In genomic region chr12:99694066-99694465, GRCm38 (mm10) we compare ENCODE assay signal across 19 mouse cellular contexts.
DNase-seq lines count a peak whose midpoint lies in the region; ATAC-seq and TF ChIP-seq lines count a peak whose summit lies in the region.
"Had no signal": no experiment of that assay in that cellular context is flagged by ENCODE, and none has a peak within 500 bp of the region (broad histone marks: within the 10 kb centered on the region; RNA-seq: fewer than 3 reads in every experiment).

No protein-coding gene starts in this region.

- H3K4me2 ChIP-seq in midbrain, postnatal 0 days (ENCODE audit: low read depth, low read length, poor library complexity, severe bottlenecking), result no peak overlapping the region
- no peak overlapping the region for H3K4me2 ChIP-seq in midbrain, embryonic 11.5 days
- H3K4me2 ChIP-seq: embryonic facial prominence, embryonic 13.5 days; embryonic facial prominence, embryonic 15.5 days; forebrain, embryonic 12.5 days had no signal

- no peak for ATAC-seq in midbrain, postnatal 0 days (ENCODE audit: low FRiP score)
- ATAC-seq in midbrain, embryonic 11.5 days (ENCODE audit: low FRiP score), result no peak
- ATAC-seq: forebrain, embryonic 14.5 days; forebrain, embryonic 16.5 days had no signal

- H3K4me3 ChIP-seq in midbrain, postnatal 0 days (ENCODE audit: low read depth, low read length), result no peak overlapping the region
- H3K4me3 ChIP-seq in midbrain, embryonic 11.5 days (ENCODE audit: low read depth, low read length), result no peak overlapping the region
- H3K4me3 ChIP-seq: embryonic facial prominence, embryonic 13.5 days; embryonic facial prominence, embryonic 15.5 days; erythroblast, embryonic 14.5 days; forebrain, embryonic 10.5 days; forebrain, embryonic 12.5 days had no signal

- 87% methylated on average over 3 of the region's 3 CpGs for WGBS in midbrain, postnatal 0 days
- 94% methylated on average over 3 of the region's 3 CpGs for WGBS in midbrain, embryonic 11.5 days

- H3K27ac ChIP-seq in midbrain, postnatal 0 days (ENCODE audit: low read depth, low read length), result no peak overlapping the region
- no peak overlapping the region for H3K27ac ChIP-seq in midbrain, embryonic 11.5 days (ENCODE audit: low read depth, low read length)
- H3K27ac ChIP-seq: embryonic facial prominence, embryonic 13.5 days; embryonic facial prominence, embryonic 15.5 days; forebrain, embryonic 10.5 days; forebrain, embryonic 12.5 days had no signal

- no peak for TF ChIP-seq CTCF in midbrain, postnatal 0 days (IDR thresholded peaks at IDR 0.05)

- H3K36me3 ChIP-seq in midbrain, postnatal 0 days (ENCODE audit: insufficient read depth, low read length), result no peaks in the 10 kb centered on the region
- H3K36me3 ChIP-seq in midbrain, embryonic 11.5 days (ENCODE audit: control insufficient read depth, insufficient read depth, low read length), result no peaks in the 10 kb centered on the region
- H3K36me3 ChIP-seq: embryonic facial prominence, embryonic 13.5 days; embryonic facial prominence, embryonic 15.5 days; forebrain, embryonic 10.5 days; forebrain, embryonic 12.5 days had no signal

- no peaks in the 10 kb centered on the region for H3K4me1 ChIP-seq in midbrain, postnatal 0 days (ENCODE audit: insufficient read depth, low read length)
- H3K4me1 ChIP-seq in midbrain, embryonic 11.5 days (ENCODE audit: control insufficient read depth, insufficient read depth, low read length), result no peaks in the 10 kb centered on the region
- H3K4me1 ChIP-seq: embryonic facial prominence, embryonic 13.5 days; embryonic facial prominence, embryonic 15.5 days; forebrain, embryonic 12.5 days had no signal

- DNase-seq in cerebellum, postnatal 14 days, result peak; percentile 28 to 42
- DNase-seq in cerebellum, adult 18-20 months, result no peak
- peak; percentile 26 for DNase-seq in midbrain, postnatal 0 days (ENCODE audit: low spot score)
- no peak for DNase-seq in midbrain, embryonic 11.5 days (ENCODE audit: low spot score, missing footprints)
- no peak for DNase-seq in embryo, embryonic 10.5 days (ENCODE audit: low spot score)
- DNase-seq: adrenal gland, adult 2 months; adrenal gland, postnatal 10 days; adrenal gland, postnatal 25 days; cerebellum, adult 2 months; cerebellum, adult 9-10 months; cerebellum, postnatal 25 days; embryo, embryonic 11 days had no signal

- H3K9me3 ChIP-seq in midbrain, postnatal 0 days (ENCODE audit: low read length), result no peaks in the 10 kb centered on the region
- H3K9me3 ChIP-seq in midbrain, embryonic 11.5 days (ENCODE audit: control insufficient read depth, low read length), result no peaks in the 10 kb centered on the region
- H3K9me3 ChIP-seq: embryonic facial prominence, embryonic 13.5 days; embryonic facial prominence, embryonic 15.5 days; forebrain, embryonic 10.5 days; forebrain, embryonic 12.5 days had no signal

- no peaks in the 10 kb centered on the region for H3K27me3 ChIP-seq in midbrain, postnatal 0 days (ENCODE audit: insufficient read depth, low read length)
- H3K27me3 ChIP-seq in midbrain, embryonic 11.5 days (ENCODE audit: control insufficient read depth, insufficient read depth, low read length), result no peaks in the 10 kb centered on the region
- H3K27me3 ChIP-seq: embryonic facial prominence, embryonic 13.5 days; embryonic facial prominence, embryonic 15.5 days; forebrain, embryonic 12.5 days had no signal

- no peak overlapping the region for H3K9ac ChIP-seq in midbrain, postnatal 0 days (replicated peaks; ENCODE audit: low read length, poor library complexity, severe bottlenecking)
- no peak overlapping the region for H3K9ac ChIP-seq in midbrain, embryonic 11.5 days (ENCODE audit: low read length)
- H3K9ac ChIP-seq: embryonic facial prominence, embryonic 13.5 days; embryonic facial prominence, embryonic 15.5 days; forebrain, embryonic 12.5 days had no signal

Comparison
In these comparisons a context has a peak if more than half of its experiments do, and no peak if none do; other contexts are left out.
1. DNase-seq: peak in cerebellum, postnatal 14 days (2 of 2) and midbrain, postnatal 0 days (single experiment); none in cerebellum, adult 18-20 months (0 of 2), midbrain, embryonic 11.5 days (single experiment) and embryo, embryonic 10.5 days (single experiment).